Mouse (Mus musculus) small intestine, adult 2 months (tissue): Measurements from ENCODE around the gene Inha.

ENCODE experiments used
- CTCF ChIP-seq: fragments of 200-500 bp; IDR thresholded peaks from 2 replicates; pipeline ENCODE4 v1.5.1; 2012; ENCODE audit warnings: low read depth, mild to moderate bottlenecking, control low read depth, inconsistent platforms, low read length, moderate library complexity, mixed read lengths; ENCODE audit not compliant: insufficient replicate concordance, insufficient read length; ENCODE audit errors: extremely low read depth
- POLR2A ChIP-seq: fragments of 200-500 bp; IDR thresholded peaks from 2 replicates; pipeline ENCODE4 v1.6.1; 2012; ENCODE audit warnings: low read depth, mild to moderate bottlenecking, control low read depth, inconsistent platforms, low read length, moderate library complexity

DNA sequence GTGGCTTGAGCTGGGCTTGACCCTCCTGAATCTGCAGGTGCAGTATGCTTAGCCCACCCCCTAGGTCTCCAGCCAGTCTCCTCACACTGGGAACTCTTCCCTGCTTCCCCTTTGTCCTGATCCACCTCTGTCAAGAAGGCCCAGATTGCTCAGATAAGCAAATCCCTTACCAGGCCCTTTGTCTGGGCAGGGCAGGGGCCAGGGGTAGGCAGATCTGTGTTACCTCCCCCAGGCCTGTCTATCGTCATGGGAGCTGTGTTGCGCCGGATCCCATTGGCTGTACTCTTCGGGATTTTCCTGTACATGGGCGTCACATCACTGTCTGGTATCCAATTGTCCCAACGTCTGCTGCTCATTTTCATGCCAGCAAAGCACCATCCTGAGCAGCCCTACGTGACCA lies 50.2 kb downstream of the Inha start:
- TF ChIP-seq CTCF (no peak), POLR2A (no peak)
